Mouse (Mus musculus): ENCODE measurements around the gene Eps15. TPM values are rescaled to one million over a fixed set of nuclear protein-coding genes. Genes with fewer than 3 reads are reported as not detected.
"Not testable (repeated sequence)": the region's sequence is repeated elsewhere in the genome, so short reads cannot be mapped to it uniquely, and the experiment has no call there.

The Eps15 gene
- polyA plus RNA-seq, 1 experiment from 2014 or later, result 30.2 TPM

- Histone ChIP-seq H3K9ac (no peak overlapping the region), H3K27me3 (replicated peaks) (no peaks in the 10 kb centered on the region), H3K9me3 (no peaks in the 10 kb centered on the region), H3K4me1 (no peaks in the 10 kb centered on the region), H3K36me3 (no peaks in the 10 kb centered on the region), H3K4me3 (replicated peaks) (no peak overlapping the region), H3K27ac (no peak overlapping the region), H3K4me2 (no peak overlapping the region)
- ATAC-seq (ENCODE audit: insufficient read depth, low FRiP score, low read depth), result no peak
- 79% methylated on average over 5 of the region's 5 CpGs for WGBS
These were observed 63.8 kb downstream of the Eps15 start for GRCm38 (mm10) chr4:109343909-109344308.

GRCm38 (mm10) chr4:109378107-109378506 is 98.0 kb downstream of the Eps15 start:
- no peaks in the 10 kb centered on the region for H3K9me3 ChIP-seq
- H3K4me3 ChIP-seq (replicated peaks), result no peak overlapping the region
- no peak overlapping the region for H3K9ac ChIP-seq
- H3K27ac ChIP-seq, result no peak overlapping the region
- no peaks in the 10 kb centered on the region for H3K27me3 ChIP-seq (replicated peaks)
- 0 out of 2 replicates have a peak, but pooled peaks cover 9% of the 10 kb centered on the region for H3K36me3 ChIP-seq
- no peak for ATAC-seq (ENCODE audit: insufficient read depth, low FRiP score, low read depth)
- no peaks in the 10 kb centered on the region for H3K4me1 ChIP-seq
- H3K4me2 ChIP-seq, result no peak overlapping the region
- WGBS, result 93% methylated on average over 1 of the region's 1 CpGs

GRCm38 (mm10) chr4:109382457-109382856 is 102.4 kb downstream of the Eps15 start:
- Histone ChIP-seq H3K27me3 (replicated peaks) (no peaks in the 10 kb centered on the region), H3K4me3 (replicated peaks) (no peak overlapping the region), H3K9me3 (no peaks in the 10 kb centered on the region), H3K27ac (no peak overlapping the region), H3K36me3 (0 out of 2 replicates have a peak, but pooled peaks cover 9% of the 10 kb centered on the region), H3K4me1 (no peaks in the 10 kb centered on the region), H3K4me2 (no peak overlapping the region), H3K9ac (no peak overlapping the region)
- WGBS, result 77% methylated on average over 2 of the region's 2 CpGs
- no peak for ATAC-seq (ENCODE audit: insufficient read depth, low FRiP score, low read depth)

- Histone ChIP-seq H3K9me3 (no peaks in the 10 kb centered on the region), H3K36me3 (no peaks in the 10 kb centered on the region), H3K4me3 (replicated peaks) (no peak overlapping the region), H3K27ac (no peak overlapping the region), H3K4me1 (no peaks in the 10 kb centered on the region), H3K27me3 (replicated peaks) (no peaks in the 10 kb centered on the region), H3K9ac (no peak overlapping the region), H3K4me2 (no peak overlapping the region)
- ATAC-seq (ENCODE audit: insufficient read depth, low FRiP score, low read depth), result no peak
- 63% methylated on average over 4 of the region's 4 CpGs for WGBS
These were observed 105.5 kb downstream of the Eps15 start for GRCm38 (mm10) chr4:109385599-109385998.

GRCm38 (mm10) chr4:109393229-109393779 is 113.2 kb downstream of the Eps15 start:
- Histone ChIP-seq H3K9ac (no peak overlapping the region), H3K27me3 (replicated peaks) (no peaks in the 10 kb centered on the region), H3K4me1 (0 out of 2 replicates have a peak, but pooled peaks cover 6% of the 10 kb centered on the region), H3K4me2 (peak overlapping the region; percentile 44; the same call in 1 of the 2 replicates), H3K9me3 (no peaks in the 10 kb centered on the region), H3K27ac (no peak overlapping the region), H3K36me3 (no peaks in the 10 kb centered on the region), H3K4me3 (replicated peaks) (no peak overlapping the region)
- no peak for ATAC-seq (ENCODE audit: insufficient read depth, low FRiP score, low read depth)
- WGBS, result 56% methylated on average over 6 of the region's 6 CpGs

- H3K27ac ChIP-seq, result no peak overlapping the region
These were observed 113.8 kb downstream of the Eps15 start for GRCm38 (mm10) chr4:109393902-109394301.

GRCm38 (mm10) chr4:109394314-109395074 is 114.4 kb downstream of the Eps15 start:
- H3K27me3 ChIP-seq (replicated peaks), result no peaks in the 10 kb centered on the region
- no peak overlapping the region for H3K9ac ChIP-seq
- H3K27ac ChIP-seq, result no peak overlapping the region
- H3K4me3 ChIP-seq (replicated peaks), result peak overlapping the region; percentile 23
- ATAC-seq (ENCODE audit: insufficient read depth, low FRiP score, low read depth), result no peak
- H3K4me1 ChIP-seq, result 0 out of 2 replicates have a peak, but pooled peaks cover 6% of the 10 kb centered on the region
- 21% methylated on average over 13 of the region's 13 CpGs for WGBS
- peak overlapping the region; percentile 44 for H3K4me2 ChIP-seq
- no peaks in the 10 kb centered on the region for H3K36me3 ChIP-seq
- H3K9me3 ChIP-seq, result no peaks in the 10 kb centered on the region

More at GRCm38 (mm10) chr4:109393902-109394301, 113.8 kb downstream of the Eps15 start:
- H3K4me1 ChIP-seq, result 0 out of 2 replicates have a peak, but pooled peaks cover 6% of the 10 kb centered on the region
- H3K9ac ChIP-seq, result no peak overlapping the region
- 7% methylated on average over 13 of the region's 13 CpGs for WGBS
- H3K36me3 ChIP-seq, result no peaks in the 10 kb centered on the region
- no peaks in the 10 kb centered on the region for H3K27me3 ChIP-seq (replicated peaks)
- H3K4me2 ChIP-seq, result peak overlapping the region; percentile 44
- peak; percentile 91 for ATAC-seq (ENCODE audit: insufficient read depth, low FRiP score, low read depth)
- peak overlapping the region; percentile 23 for H3K4me3 ChIP-seq (replicated peaks)
- H3K9me3 ChIP-seq, result no peaks in the 10 kb centered on the region

GRCm38 (mm10) chr4:109400366-109400980 is 120.4 kb downstream of the Eps15 start:
- no peak overlapping the region for H3K9ac ChIP-seq
- no peak overlapping the region for H3K4me2 ChIP-seq
- no peak overlapping the region for H3K27ac ChIP-seq
- no peaks in the 10 kb centered on the region for H3K36me3 ChIP-seq
- ATAC-seq (ENCODE audit: insufficient read depth, low FRiP score, low read depth), result no peak
- no peaks in the 10 kb centered on the region for H3K27me3 ChIP-seq (replicated peaks)
- WGBS, result 76% methylated on average over 10 of the region's 10 CpGs
- H3K4me3 ChIP-seq (replicated peaks), result no peak overlapping the region
- H3K9me3 ChIP-seq, result no peaks in the 10 kb centered on the region
- peaks cover 2% of the 10 kb centered on the region; the same call in 1 of the 2 replicates for H3K4me1 ChIP-seq

GRCm38 (mm10) chr4:109401176-109401689 is 121.2 kb downstream of the Eps15 start:
- H3K9ac ChIP-seq, result no peak overlapping the region
- H3K36me3 ChIP-seq, result no peaks in the 10 kb centered on the region
- H3K4me1 ChIP-seq, result peaks cover 6% of the 10 kb centered on the region; the same call in 1 of the 2 replicates
- no peak for ATAC-seq (ENCODE audit: insufficient read depth, low FRiP score, low read depth)
- H3K9me3 ChIP-seq, result no peaks in the 10 kb centered on the region
- no peak overlapping the region for H3K27ac ChIP-seq
- no peak overlapping the region for H3K4me2 ChIP-seq
- no peaks in the 10 kb centered on the region for H3K27me3 ChIP-seq (replicated peaks)
- H3K4me3 ChIP-seq (replicated peaks), result no peak overlapping the region
- 68% methylated on average over 5 of the region's 5 CpGs for WGBS

- not testable (repeated sequence) for H3K27me3 ChIP-seq (replicated peaks); H3K36me3 ChIP-seq; H3K9me3 ChIP-seq; H3K27ac ChIP-seq; H3K9ac ChIP-seq; ATAC-seq (ENCODE audit: insufficient read depth, low FRiP score, low read depth)
- 0 out of 2 replicates have a peak overlapping the region, but pooled peaks have one; percentile 66 for H3K4me3 ChIP-seq (replicated peaks)
- H3K4me1 ChIP-seq, result peaks cover 11% of the 10 kb centered on the region
- H3K4me2 ChIP-seq, result peak overlapping the region; percentile 37; the same call in 1 of the 2 replicates
- 79% methylated on average over 3 of the region's 3 CpGs for WGBS
These were observed 124.8 kb downstream of the Eps15 start for GRCm38 (mm10) chr4:109404908-109405307.

GRCm38 (mm10) chr4:109405415-109405814 is 125.3 kb downstream of the Eps15 start:
- Histone ChIP-seq H3K27ac (peak overlapping the region; percentile 72), H3K4me2 (peak overlapping the region; percentile 37), H3K4me3 (replicated peaks) (peak overlapping the region; percentile 66), H3K27me3 (replicated peaks) (no peaks in the 10 kb centered on the region), H3K9me3 (no peaks in the 10 kb centered on the region), H3K36me3 (no peaks in the 10 kb centered on the region), H3K4me1 (peaks cover 11% of the 10 kb centered on the region), H3K9ac (no peak overlapping the region)
- ATAC-seq (ENCODE audit: insufficient read depth, low FRiP score, low read depth), result no peak
- 59% methylated on average over 8 of the region's 8 CpGs for WGBS

All from stomach, embryonic 15.5 days (tissue).